Mouse (Mus musculus) E14TG2a.4 (cell line): Measurements from ENCODE around the gene Acbd5.
"Not testable (repeated sequence)": the region's sequence is repeated elsewhere in the genome, so short reads cannot be mapped to it uniquely, and the experiment has no call there.

Experiments
- H3K27me3 ChIP-seq: 2 replicates; pipeline ENCODE4 v1.6.1; 2014; ENCODE audit warnings: low read length, control low read depth; ENCODE audit not compliant: insufficient read depth
- H3K36me3 ChIP-seq: 2 replicates; pipeline ENCODE4 v1.6.1; 2014; ENCODE audit warnings: low read length, control low read depth; ENCODE audit not compliant: insufficient read depth
- H3K4me1 ChIP-seq: replicated peaks from 2 replicates; pipeline ENCODE4 v1.6.1; 2014; ENCODE audit warnings: low read depth, low read length, control low read depth
- H3K4me3 ChIP-seq: replicated peaks from 2 replicates; pipeline ENCODE4 v1.5.1; 2014; ENCODE audit warnings: mild to moderate bottlenecking, low read length
- H3K9me3 ChIP-seq: 2 replicates; pipeline ENCODE4 v1.6.1; 2014; ENCODE audit warnings: low read length, control low read depth
- CTCF ChIP-seq: conservative IDR thresholded peaks from 2 replicates; pipeline ENCODE4 v1.5.1; 2014; ENCODE audit warnings: low read length
- NANOG ChIP-seq: IDR thresholded peaks from 2 replicates; pipeline ENCODE4 v1.6.1; 2014; ENCODE audit warnings: borderline replicate concordance, low read length, mixed read lengths
- POU5F1 ChIP-seq: IDR thresholded peaks from 2 replicates; pipeline ENCODE4 v1.6.1; 2014; ENCODE audit warnings: low read length, borderline replicate concordance

Acbd5 gene

DNA sequence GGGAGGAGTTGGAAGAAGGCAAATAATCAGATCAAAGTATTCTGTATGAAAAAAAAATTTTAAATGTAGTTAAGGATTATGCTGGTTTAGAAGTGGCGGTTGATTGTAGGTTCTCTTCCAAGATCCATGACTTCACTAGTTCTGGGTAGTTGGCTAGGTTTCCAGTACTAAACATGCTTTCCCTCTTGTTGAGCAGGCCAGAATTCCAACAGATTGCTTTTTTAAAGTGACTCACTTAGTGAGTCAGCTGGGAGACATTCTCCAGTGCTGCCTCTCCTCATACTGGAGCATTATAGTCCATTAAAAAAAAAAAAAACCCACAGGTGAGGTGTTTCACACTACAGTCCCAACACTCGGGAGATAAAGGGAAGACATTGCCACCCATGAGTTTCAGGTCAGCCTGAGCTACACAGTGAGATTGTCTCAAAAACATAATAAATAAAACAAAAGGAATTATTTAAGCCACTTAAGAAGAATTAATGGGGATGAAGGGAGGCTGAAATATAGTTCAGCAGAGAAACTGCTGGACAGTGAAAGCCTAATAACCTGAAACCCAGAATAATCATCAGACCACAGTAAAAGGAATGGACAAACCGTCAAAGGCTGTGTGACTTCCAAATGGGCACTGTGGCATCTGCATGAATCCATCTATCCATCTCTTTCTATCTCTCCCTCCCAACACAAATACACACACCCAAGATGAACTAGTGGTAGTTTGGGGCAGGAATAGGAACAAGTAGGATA is 33.1 kb upstream of the Acbd5 start:
- Histone ChIP-seq H3K4me3 (no peak overlapping the region), H3K36me3 (peaks cover 23% of the 10 kb centered on the region), H3K9me3 (no peaks in the 10 kb centered on the region), H3K4me1 (peaks cover 30% of the 10 kb centered on the region), H3K27me3 (no peaks in the 10 kb centered on the region)
- TF ChIP-seq POU5F1 (no peak), CTCF (no peak), NANOG (no peak)

- Histone ChIP-seq H3K36me3 (peaks cover 23% of the 10 kb centered on the region), H3K9me3 (no peaks in the 10 kb centered on the region)
- TF ChIP-seq POU5F1, result no peak
Observed at GRCm38 (mm10) chr2:23035467-23035866, 32.5 kb upstream of the Acbd5 start.

GRCm38 (mm10) chr2:23039082-23040000 is 28.6 kb upstream of the Acbd5 start:
- Histone ChIP-seq H3K27me3 (no peaks in the 10 kb centered on the region), H3K36me3 (no peaks in the 10 kb centered on the region), H3K9me3 (no peaks in the 10 kb centered on the region), H3K4me3 (peak overlapping the region; percentile 96), H3K4me1 (peaks cover 26% of the 10 kb centered on the region)
- TF ChIP-seq NANOG (no peak), CTCF (no peak), POU5F1 (no peak)

More at GRCm38 (mm10) chr2:23035467-23035866, 32.5 kb upstream of the Acbd5 start:
- Histone ChIP-seq H3K4me3 (no peak overlapping the region), H3K4me1 (peaks cover 30% of the 10 kb centered on the region), H3K27me3 (no peaks in the 10 kb centered on the region)

DNA sequence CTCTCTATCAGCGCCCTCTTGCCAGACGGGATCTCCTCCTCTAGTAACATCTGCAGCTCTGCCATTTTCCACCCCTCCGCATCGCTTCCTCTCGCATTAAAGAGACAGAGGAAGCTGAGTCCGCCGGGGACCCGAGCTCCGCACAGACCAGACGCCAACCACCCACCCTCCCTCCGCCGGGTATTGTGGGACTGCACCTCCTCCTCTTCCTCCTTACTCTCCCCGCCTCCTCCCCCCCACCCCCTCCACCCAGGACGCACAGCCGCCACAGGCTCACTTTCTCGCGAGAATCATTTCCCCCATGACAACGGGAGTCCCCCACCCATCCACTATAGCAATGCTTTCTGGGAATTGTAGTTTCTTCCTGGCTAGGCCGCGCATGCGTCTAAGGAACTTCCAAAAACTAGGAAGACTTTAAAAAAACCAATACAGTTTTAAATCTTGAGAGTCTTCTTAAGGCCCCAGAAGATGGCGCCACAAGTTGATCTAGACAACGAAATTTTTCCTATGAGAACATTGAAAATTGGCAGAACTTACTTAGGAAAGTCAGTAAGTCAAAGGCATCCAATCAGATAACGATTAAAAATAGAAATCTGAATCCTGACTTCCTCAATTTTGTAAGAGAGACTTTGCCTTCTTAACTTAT is 27.8 kb upstream of the Acbd5 start, which contains the start of gene Abi1:
Abi1 (minus strand) TSS at position 241 of the 646 bp plus-strand sequence.
- Histone ChIP-seq H3K4me1 (peaks cover 26% of the 10 kb centered on the region), H3K9me3 (no peaks in the 10 kb centered on the region), H3K27me3 (no peaks in the 10 kb centered on the region), H3K4me3 (peak within 1 kb of the TSS; percentile 96), H3K36me3 (no peaks in the 10 kb centered on the region)
- no peak for TF ChIP-seq POU5F1
- TF ChIP-seq NANOG, result no peak
- TF ChIP-seq CTCF, result no peak; the same call in 1 of the 2 replicates

DNA sequence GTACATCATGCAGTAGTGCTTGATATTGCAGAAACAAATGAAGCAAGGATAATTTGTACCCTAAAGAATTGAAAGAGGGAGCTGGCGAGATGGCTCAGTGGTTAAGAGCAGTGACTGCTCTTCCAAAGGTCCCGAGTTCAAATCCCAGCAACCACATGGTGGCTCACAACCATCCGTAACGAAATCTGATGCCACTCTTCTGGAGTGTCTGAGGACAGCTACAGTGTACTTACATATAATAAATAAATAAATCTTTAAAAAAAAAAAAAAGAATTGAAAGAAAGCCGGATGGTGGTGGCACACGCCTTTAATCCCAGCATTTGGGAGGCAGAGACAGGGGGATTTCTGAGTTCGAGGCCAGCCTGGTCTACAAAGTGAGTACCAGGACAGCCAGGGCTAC is 27.3 kb upstream of the Acbd5 start:
- not testable (repeated sequence) for H3K36me3 ChIP-seq, H3K9me3 ChIP-seq, H3K4me3 ChIP-seq, H3K27me3 ChIP-seq
- H3K4me1 ChIP-seq, result peaks cover 26% of the 10 kb centered on the region

DNA sequence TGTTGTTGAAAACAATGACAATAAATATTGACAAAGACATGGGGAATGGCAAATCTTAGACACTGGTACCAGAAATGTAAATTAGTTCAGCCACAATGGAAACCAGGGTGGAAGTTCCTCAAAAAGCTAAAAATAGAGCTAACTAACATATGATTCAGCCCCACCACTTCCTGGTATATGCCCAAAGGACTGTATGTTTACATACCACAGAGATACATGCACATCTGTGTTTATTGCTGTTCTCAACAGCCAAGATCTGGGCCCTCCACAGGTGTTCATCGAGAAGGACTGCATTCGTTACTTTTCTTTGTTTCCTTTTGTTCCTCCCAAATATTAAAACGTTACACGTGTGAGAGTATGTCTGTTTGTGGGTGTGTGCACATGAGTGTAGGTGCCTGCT is 26.5 kb upstream of the Acbd5 start:
- no peak overlapping the region for H3K4me3 ChIP-seq
- TF ChIP-seq CTCF (no peak), POU5F1 (no peak), NANOG (no peak)
- 0 out of 2 replicates have a peak, but pooled peaks cover 1% of the 10 kb centered on the region for H3K27me3 ChIP-seq
- no peaks in the 10 kb centered on the region for H3K9me3 ChIP-seq
- H3K36me3 ChIP-seq, result no peaks in the 10 kb centered on the region
- peaks cover 22% of the 10 kb centered on the region for H3K4me1 ChIP-seq

DNA sequence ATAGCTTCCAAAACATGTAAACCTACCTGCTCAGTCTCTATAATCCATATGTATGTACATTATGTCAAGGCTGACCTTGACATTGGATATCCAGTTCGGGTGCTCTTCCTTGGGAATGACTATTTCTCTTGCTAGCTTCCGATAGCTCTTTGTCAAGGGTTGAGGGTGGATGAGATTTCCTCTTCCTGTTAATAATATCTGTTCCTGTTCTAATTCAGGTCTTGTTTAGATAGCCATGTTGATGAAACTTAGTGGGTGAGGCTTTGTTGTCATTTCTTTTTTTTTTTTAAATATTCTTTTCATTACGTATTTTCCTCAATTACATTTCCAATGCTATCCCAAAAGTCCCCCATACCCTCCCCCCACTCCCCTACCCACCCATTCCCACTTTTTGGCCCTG is 25.8 kb upstream of the Acbd5 start:
- Histone ChIP-seq H3K9me3 (no peaks in the 10 kb centered on the region), H3K36me3 (no peaks in the 10 kb centered on the region), H3K4me3 (no peak overlapping the region), H3K4me1 (peaks cover 15% of the 10 kb centered on the region), H3K27me3 (0 out of 2 replicates have a peak, but pooled peaks cover 3% of the 10 kb centered on the region)
- TF ChIP-seq POU5F1 (no peak), CTCF (no peak), NANOG (no peak)

GRCm38 (mm10) chr2:23045703-23046102 is 22.3 kb upstream of the Acbd5 start:
- TF ChIP-seq POU5F1, result no peak
- TF ChIP-seq NANOG, result no peak
- no peak for TF ChIP-seq CTCF
- no peaks in the 10 kb centered on the region for H3K36me3 ChIP-seq
- H3K4me3 ChIP-seq, result no peak overlapping the region
- H3K9me3 ChIP-seq, result peaks cover 18% of the 10 kb centered on the region
- H3K4me1 ChIP-seq, result no peaks in the 10 kb centered on the region
- H3K27me3 ChIP-seq, result 0 out of 2 replicates have a peak, but pooled peaks cover 3% of the 10 kb centered on the region
